Mouse (Mus musculus): ENCODE measurements around the gene Rad50. TPM values are rescaled to one million over a fixed set of nuclear protein-coding genes. Genes with fewer than 3 reads are reported as not detected.

The Rad50 gene
- polyA plus RNA-seq, 1 experiment from 2014 or later, result 11.2 TPM

GRCm38 (mm10) chr11:53621582-53622439, 85.3 kb downstream of the Rad50 start:
- ATAC-seq (ENCODE audit: low FRiP score, low TSS enrichment) (no peak), DNase-seq (no peak)
- no peak overlapping the region for H3K4me3 ChIP-seq (replicated peaks; ENCODE audit: low read depth, low read length)
- no peaks in the 10 kb centered on the region for H3K36me3 ChIP-seq (ENCODE audit: control insufficient read depth, insufficient read depth, low read length)
- H3K9me3 ChIP-seq (ENCODE audit: control insufficient read depth, low read length), result no peaks in the 10 kb centered on the region
- WGBS, result 89% methylated on average over 11 of the region's 11 CpGs
- no peaks in the 10 kb centered on the region for H3K4me1 ChIP-seq (ENCODE audit: control insufficient read depth, insufficient read depth, low read length)
- H3K9ac ChIP-seq (replicated peaks; ENCODE audit: low read length), result no peak overlapping the region
- H3K4me2 ChIP-seq (ENCODE audit: low read length), result no peak overlapping the region
- H3K27me3 ChIP-seq (ENCODE audit: control insufficient read depth, insufficient read depth, low read length), result no peaks in the 10 kb centered on the region
- H3K27ac ChIP-seq (replicated peaks; ENCODE audit: low read depth, low read length), result no peak overlapping the region

DNA sequence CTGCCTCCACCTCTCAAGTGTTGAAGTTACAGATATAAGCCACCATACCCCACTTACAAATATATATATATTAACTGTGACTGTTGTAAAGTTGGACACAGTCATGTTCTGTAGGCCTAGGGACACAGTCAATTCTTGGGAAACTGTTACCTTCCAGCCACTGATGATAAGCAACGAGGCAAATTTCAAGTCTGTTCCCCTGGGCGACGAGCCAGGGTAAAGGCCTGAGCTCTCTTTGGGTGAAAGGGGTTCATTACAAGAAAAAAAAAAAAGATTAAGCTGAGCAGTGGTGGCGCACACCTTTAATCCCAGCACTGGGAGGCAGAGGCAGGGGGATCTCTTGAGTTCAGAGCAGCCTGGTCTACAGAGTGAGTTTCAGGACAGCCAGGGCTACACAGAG, 87.0 kb downstream of the Rad50 start:
- WGBS, result 90% methylated on average over 4 of the region's 4 CpGs

GRCm38 (mm10) chr11:53619428-53619827, 87.7 kb downstream of the Rad50 start:
- DNase-seq (no peak), ATAC-seq (ENCODE audit: low FRiP score, low TSS enrichment) (no peak)
- no peaks in the 10 kb centered on the region for H3K36me3 ChIP-seq (ENCODE audit: control insufficient read depth, insufficient read depth, low read length)
- no peaks in the 10 kb centered on the region for H3K9me3 ChIP-seq (ENCODE audit: control insufficient read depth, low read length)
- H3K27me3 ChIP-seq (ENCODE audit: control insufficient read depth, insufficient read depth, low read length), result no peaks in the 10 kb centered on the region
- no peak overlapping the region for H3K4me3 ChIP-seq (replicated peaks; ENCODE audit: low read depth, low read length)
- no peaks in the 10 kb centered on the region for H3K4me1 ChIP-seq (ENCODE audit: control insufficient read depth, insufficient read depth, low read length)
- no peak overlapping the region for H3K27ac ChIP-seq (replicated peaks; ENCODE audit: low read depth, low read length)
- H3K4me2 ChIP-seq (ENCODE audit: low read length), result no peak overlapping the region
- WGBS, result 75% methylated on average over 6 of the region's 6 CpGs
- no peak overlapping the region for H3K9ac ChIP-seq (replicated peaks; ENCODE audit: low read length)

More for the DNA sequence above, 87.0 kb downstream of the Rad50 start:
- Histone ChIP-seq H3K4me3 (replicated peaks; ENCODE audit: low read depth, low read length) (no peak overlapping the region), H3K4me1 (ENCODE audit: control insufficient read depth, insufficient read depth, low read length) (no peaks in the 10 kb centered on the region), H3K27ac (replicated peaks; ENCODE audit: low read depth, low read length) (no peak overlapping the region), H3K36me3 (ENCODE audit: control insufficient read depth, insufficient read depth, low read length) (no peaks in the 10 kb centered on the region), H3K27me3 (ENCODE audit: control insufficient read depth, insufficient read depth, low read length) (no peaks in the 10 kb centered on the region), H3K9me3 (ENCODE audit: control insufficient read depth, low read length) (no peaks in the 10 kb centered on the region), H3K4me2 (ENCODE audit: low read length) (no peak overlapping the region), H3K9ac (replicated peaks; ENCODE audit: low read length) (no peak overlapping the region)
- DNase-seq (no peak), ATAC-seq (ENCODE audit: low FRiP score, low TSS enrichment) (no peak)

DNA sequence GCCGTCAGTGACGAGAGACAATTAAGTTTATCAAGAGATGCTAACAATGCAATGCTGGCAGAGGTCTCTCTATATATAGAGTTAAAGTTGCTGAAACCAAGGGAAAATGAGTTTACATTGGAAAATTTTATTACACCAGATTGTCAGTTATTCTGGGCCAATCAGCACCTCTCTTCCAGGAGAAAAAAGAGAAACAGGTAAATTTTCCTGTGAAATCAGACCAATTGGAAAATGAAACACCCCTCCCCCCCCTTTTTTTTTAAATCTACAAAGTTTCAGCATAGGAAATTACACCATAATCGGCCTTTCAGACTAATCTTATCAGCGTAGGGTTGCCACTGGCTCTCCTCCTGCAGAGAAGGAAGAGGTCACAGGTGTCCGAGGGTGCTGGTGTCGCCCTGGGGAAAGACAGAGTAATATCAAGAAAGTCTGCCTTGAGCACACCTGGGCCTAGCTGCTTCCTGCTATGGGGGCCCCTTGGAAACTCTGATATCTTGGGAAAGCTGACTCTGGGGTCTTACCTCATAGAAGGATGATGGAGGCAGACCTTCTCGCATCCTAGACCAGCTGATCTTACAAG, 88.4 kb downstream of the Rad50 start, which contains the start of gene Il4:
Gene Il4, minus strand, starts transcription at position 51 of the 580 bp plus-strand sequence.
- H3K27ac ChIP-seq (replicated peaks; ENCODE audit: low read depth, low read length), result no peak within 1 kb of the TSS

GRCm38 (mm10) chr11:53617562-53618109, 89.5 kb downstream of the Rad50 start:
- DNase-seq (no peak), ATAC-seq (ENCODE audit: low FRiP score, low TSS enrichment) (no peak)
- WGBS, result 55% methylated on average over 4 of the region's 4 CpGs
- no peaks in the 10 kb centered on the region for H3K27me3 ChIP-seq (ENCODE audit: control insufficient read depth, insufficient read depth, low read length)
- no peaks in the 10 kb centered on the region for H3K36me3 ChIP-seq (ENCODE audit: control insufficient read depth, insufficient read depth, low read length)
- H3K4me3 ChIP-seq (replicated peaks; ENCODE audit: low read depth, low read length), result no peak overlapping the region
- H3K4me1 ChIP-seq (ENCODE audit: control insufficient read depth, insufficient read depth, low read length), result no peaks in the 10 kb centered on the region
- no peaks in the 10 kb centered on the region for H3K9me3 ChIP-seq (ENCODE audit: control insufficient read depth, low read length)
- H3K27ac ChIP-seq (replicated peaks; ENCODE audit: low read depth, low read length), result no peak overlapping the region
- H3K4me2 ChIP-seq (ENCODE audit: low read length), result no peak overlapping the region
- no peak overlapping the region for H3K9ac ChIP-seq (replicated peaks; ENCODE audit: low read length)

More for the DNA sequence above, 88.4 kb downstream of the Rad50 start, which contains the start of gene Il4:
- Histone ChIP-seq H3K9ac (replicated peaks; ENCODE audit: low read length) (no peak within 1 kb of the TSS), H3K27me3 (ENCODE audit: control insufficient read depth, insufficient read depth, low read length) (no peaks in the 10 kb centered on the region), H3K9me3 (ENCODE audit: control insufficient read depth, low read length) (no peaks in the 10 kb centered on the region), H3K4me2 (ENCODE audit: low read length) (no peak within 1 kb of the TSS), H3K4me1 (ENCODE audit: control insufficient read depth, insufficient read depth, low read length) (no peaks in the 10 kb centered on the region), H3K36me3 (ENCODE audit: control insufficient read depth, insufficient read depth, low read length) (no peaks in the 10 kb centered on the region), H3K4me3 (replicated peaks; ENCODE audit: low read depth, low read length) (no peak within 1 kb of the TSS)
- ATAC-seq (ENCODE audit: low FRiP score, low TSS enrichment) (no peak), DNase-seq (no peak)
- WGBS, result 83% methylated on average over 7 of the region's 7 CpGs

DNA sequence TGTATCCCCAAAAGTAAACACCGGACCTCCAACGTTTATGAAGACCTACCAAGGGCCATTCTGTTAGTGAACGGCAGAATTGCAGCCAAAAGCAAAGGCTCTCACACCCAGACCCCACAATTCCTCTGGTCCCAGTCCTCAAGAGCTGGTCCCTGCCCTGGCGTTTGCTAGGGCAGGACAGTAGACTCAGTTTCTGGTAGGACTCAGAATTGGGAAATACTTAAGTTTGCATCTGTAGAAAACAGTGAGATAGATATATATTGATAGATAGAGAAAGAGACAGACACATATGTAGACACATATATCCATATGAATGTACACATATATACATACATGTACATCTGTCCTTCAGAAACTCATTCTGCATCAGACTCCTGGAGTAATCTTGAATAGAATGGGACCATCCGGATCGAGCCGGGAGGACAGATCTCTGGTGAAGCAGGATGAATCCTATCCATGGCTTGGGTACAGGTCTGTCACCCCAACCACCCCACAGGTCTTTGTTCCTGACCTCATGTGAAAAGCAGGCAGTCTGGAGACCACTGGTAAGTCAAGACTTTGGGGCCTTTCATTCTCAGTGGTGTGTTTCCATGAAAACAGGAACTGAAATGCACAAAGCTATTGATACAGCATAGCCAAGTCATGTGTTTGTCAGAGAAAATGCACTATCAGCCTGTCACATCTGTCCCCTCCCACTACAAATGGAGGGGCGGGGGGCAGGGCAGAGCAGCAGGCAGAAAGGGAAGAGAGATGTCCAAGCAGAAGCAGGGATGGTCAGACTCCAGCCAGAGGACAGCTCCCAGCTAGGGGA, 90.2 kb downstream of the Rad50 start:
- Histone ChIP-seq H3K4me1 (ENCODE audit: control insufficient read depth, insufficient read depth, low read length) (no peaks in the 10 kb centered on the region), H3K4me3 (replicated peaks; ENCODE audit: low read depth, low read length) (no peak overlapping the region), H3K9me3 (ENCODE audit: control insufficient read depth, low read length) (no peaks in the 10 kb centered on the region), H3K4me2 (ENCODE audit: low read length) (no peak overlapping the region), H3K27me3 (ENCODE audit: control insufficient read depth, insufficient read depth, low read length) (no peaks in the 10 kb centered on the region), H3K36me3 (ENCODE audit: control insufficient read depth, insufficient read depth, low read length) (no peaks in the 10 kb centered on the region), H3K27ac (replicated peaks; ENCODE audit: low read depth, low read length) (no peak overlapping the region), H3K9ac (replicated peaks; ENCODE audit: low read length) (no peak overlapping the region)
- WGBS, result 83% methylated on average over 8 of the region's 8 CpGs
- DNase-seq (no peak), ATAC-seq (ENCODE audit: low FRiP score, low TSS enrichment) (no peak)

GRCm38 (mm10) chr11:53615575-53615974, 91.5 kb downstream of the Rad50 start:
- Histone ChIP-seq H3K27ac (replicated peaks; ENCODE audit: low read depth, low read length) (no peak overlapping the region), H3K27me3 (ENCODE audit: control insufficient read depth, insufficient read depth, low read length) (no peaks in the 10 kb centered on the region), H3K4me2 (ENCODE audit: low read length) (no peak overlapping the region), H3K4me1 (ENCODE audit: control insufficient read depth, insufficient read depth, low read length) (no peaks in the 10 kb centered on the region), H3K9me3 (ENCODE audit: control insufficient read depth, low read length) (no peaks in the 10 kb centered on the region), H3K36me3 (ENCODE audit: control insufficient read depth, insufficient read depth, low read length) (no peaks in the 10 kb centered on the region), H3K9ac (replicated peaks; ENCODE audit: low read length) (no peak overlapping the region), H3K4me3 (replicated peaks; ENCODE audit: low read depth, low read length) (no peak overlapping the region)
- ATAC-seq (ENCODE audit: low FRiP score, low TSS enrichment) (no peak), DNase-seq (no peak)
- 94% methylated on average over 8 of the region's 8 CpGs for WGBS

GRCm38 (mm10) chr11:53615172-53615571, 91.9 kb downstream of the Rad50 start:
- no peak for ATAC-seq (ENCODE audit: low FRiP score, low TSS enrichment)
- no peak overlapping the region for H3K4me2 ChIP-seq (ENCODE audit: low read length)
- H3K4me3 ChIP-seq (replicated peaks; ENCODE audit: low read depth, low read length), result no peak overlapping the region
- no peak overlapping the region for H3K27ac ChIP-seq (replicated peaks; ENCODE audit: low read depth, low read length)
- WGBS, result 80% methylated on average over 6 of the region's 6 CpGs
- no peak overlapping the region for H3K9ac ChIP-seq (replicated peaks; ENCODE audit: low read length)
- H3K27me3 ChIP-seq (ENCODE audit: control insufficient read depth, insufficient read depth, low read length), result no peaks in the 10 kb centered on the region
- DNase-seq, result no peak
- H3K36me3 ChIP-seq (ENCODE audit: control insufficient read depth, insufficient read depth, low read length), result no peaks in the 10 kb centered on the region
- H3K9me3 ChIP-seq (ENCODE audit: control insufficient read depth, low read length), result no peaks in the 10 kb centered on the region
- no peaks in the 10 kb centered on the region for H3K4me1 ChIP-seq (ENCODE audit: control insufficient read depth, insufficient read depth, low read length)
